Mouse (Mus musculus): ENCODE results near the gene Ccdc144b. TPM values are rescaled to one million over a fixed set of nuclear protein-coding genes. Genes with fewer than 3 reads are reported as not detected.

The Ccdc144b gene
- polyA plus RNA-seq, 1 experiment from 2014 or later, result not detected

DNA sequence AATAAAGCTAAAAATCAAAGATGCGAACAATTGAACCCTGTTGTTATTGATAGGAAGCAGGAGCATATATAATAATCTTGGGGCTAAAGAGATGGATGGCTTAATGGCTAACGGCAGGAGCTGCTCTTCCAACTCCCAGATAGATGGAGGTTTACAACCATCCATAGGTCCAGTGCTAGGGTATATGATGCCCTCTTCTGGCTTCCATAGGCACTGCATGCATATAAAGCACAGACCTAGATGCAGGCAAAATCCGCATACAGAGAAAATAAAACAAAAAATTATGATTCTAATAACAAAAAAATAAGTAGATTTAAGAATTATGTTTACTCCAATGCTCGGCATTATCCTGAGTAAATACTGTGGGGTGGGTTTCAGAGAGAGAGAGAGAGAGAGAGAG, 80.4 kb downstream of the Ccdc144b start:
- no peak overlapping the region for H3K9ac ChIP-seq (ENCODE audit: low read depth, low read length)
- 76% methylated on average over 4 of the region's 4 CpGs for WGBS
- H3K4me3 ChIP-seq (ENCODE audit: low read length), result no peak overlapping the region
- no peaks in the 10 kb centered on the region for H3K4me1 ChIP-seq (ENCODE audit: control insufficient read depth, insufficient read depth, low read length)
- no peak overlapping the region for H3K27ac ChIP-seq (ENCODE audit: low read depth, low read length)
- no peaks in the 10 kb centered on the region for H3K27me3 ChIP-seq (ENCODE audit: control insufficient read depth, insufficient read depth, low read length)
- H3K9me3 ChIP-seq (ENCODE audit: control insufficient read depth, low read length), result no peaks in the 10 kb centered on the region
- no peak overlapping the region for H3K4me2 ChIP-seq (replicated peaks; ENCODE audit: low read depth, low read length)
- H3K36me3 ChIP-seq (ENCODE audit: control insufficient read depth, insufficient read depth, low read length), result peaks cover 49% of the 10 kb centered on the region
- 0 out of 2 replicates have a peak, but pooled peaks have one; percentile 24 for ATAC-seq (ENCODE audit: low FRiP score, low TSS enrichment)

GRCm38 (mm10) chr3:35971149-35971548, 82.2 kb downstream of the Ccdc144b start:
- no peaks in the 10 kb centered on the region for H3K4me1 ChIP-seq (ENCODE audit: control insufficient read depth, insufficient read depth, low read length)
- 94% methylated on average over 12 of the region's 12 CpGs for WGBS
- H3K4me2 ChIP-seq (replicated peaks; ENCODE audit: low read depth, low read length), result no peak overlapping the region
- H3K4me3 ChIP-seq (ENCODE audit: low read length), result no peak overlapping the region
- H3K9ac ChIP-seq (ENCODE audit: low read depth, low read length), result no peak overlapping the region
- no peak overlapping the region for H3K27ac ChIP-seq (ENCODE audit: low read depth, low read length)
- H3K36me3 ChIP-seq (ENCODE audit: control insufficient read depth, insufficient read depth, low read length), result peaks cover 49% of the 10 kb centered on the region
- ATAC-seq (ENCODE audit: low FRiP score, low TSS enrichment), result no peak
- no peaks in the 10 kb centered on the region for H3K27me3 ChIP-seq (ENCODE audit: control insufficient read depth, insufficient read depth, low read length)
- no peaks in the 10 kb centered on the region for H3K9me3 ChIP-seq (ENCODE audit: control insufficient read depth, low read length)

DNA sequence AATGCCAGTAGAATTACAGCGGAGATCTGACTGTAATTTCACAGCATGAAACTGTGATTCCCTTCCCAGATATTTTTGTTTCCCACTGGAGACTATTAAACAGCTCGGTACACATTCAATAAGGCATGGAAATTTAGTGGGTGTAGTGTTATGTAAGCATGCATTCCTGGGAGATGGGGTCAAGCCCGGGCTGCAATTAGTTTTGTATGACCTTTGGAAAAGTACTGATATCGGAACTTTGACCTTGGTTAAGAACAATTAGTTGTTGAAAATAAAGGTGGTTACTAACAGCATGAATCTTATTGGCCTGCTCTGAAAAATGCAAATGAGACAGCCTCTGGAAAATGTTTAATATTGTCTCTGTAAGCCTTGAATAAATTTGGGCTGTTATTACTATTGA, 82.9 kb downstream of the Ccdc144b start:
- no peak for ATAC-seq (ENCODE audit: low FRiP score, low TSS enrichment)
- Histone ChIP-seq H3K4me1 (ENCODE audit: control insufficient read depth, insufficient read depth, low read length) (no peaks in the 10 kb centered on the region), H3K36me3 (ENCODE audit: control insufficient read depth, insufficient read depth, low read length) (peaks cover 49% of the 10 kb centered on the region), H3K27ac (ENCODE audit: low read depth, low read length) (no peak overlapping the region), H3K9me3 (ENCODE audit: control insufficient read depth, low read length) (no peaks in the 10 kb centered on the region), H3K27me3 (ENCODE audit: control insufficient read depth, insufficient read depth, low read length) (no peaks in the 10 kb centered on the region), H3K9ac (ENCODE audit: low read depth, low read length) (no peak overlapping the region), H3K4me2 (replicated peaks; ENCODE audit: low read depth, low read length) (no peak overlapping the region), H3K4me3 (ENCODE audit: low read length) (no peak overlapping the region)
- WGBS, result 91% methylated on average over 4 of the region's 4 CpGs

DNA sequence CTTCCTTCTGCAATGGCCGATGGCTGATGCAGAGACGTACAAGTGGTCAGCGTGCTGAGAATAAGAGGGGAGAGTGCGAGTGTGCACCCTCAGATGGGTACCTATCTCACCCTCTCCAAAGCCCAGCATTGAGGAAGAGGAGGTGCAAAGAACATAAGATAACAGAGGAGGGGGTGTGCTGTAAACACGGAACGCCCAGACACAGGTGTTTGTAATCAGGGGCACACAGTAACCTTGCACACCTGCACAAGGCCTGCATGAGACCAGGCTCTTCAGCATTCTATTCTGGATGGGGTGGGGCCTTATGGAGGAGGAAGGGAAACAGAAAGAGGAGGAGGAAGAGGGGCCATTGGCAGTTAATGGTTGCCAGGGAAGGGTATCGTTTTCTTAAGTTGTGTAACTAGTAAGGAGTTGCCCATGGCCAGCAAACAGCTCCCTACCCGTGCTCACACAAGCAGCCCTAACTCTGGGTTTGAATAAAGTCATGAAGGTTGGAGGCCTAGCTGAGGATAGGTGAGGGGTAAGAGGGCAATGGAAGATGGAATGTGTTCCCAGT, 85.9 kb downstream of the Ccdc144b start:
- 88% methylated on average over 8 of the region's 8 CpGs for WGBS
- Histone ChIP-seq H3K4me1 (ENCODE audit: control insufficient read depth, insufficient read depth, low read length) (no peaks in the 10 kb centered on the region), H3K27me3 (ENCODE audit: control insufficient read depth, insufficient read depth, low read length) (no peaks in the 10 kb centered on the region), H3K9ac (ENCODE audit: low read depth, low read length) (no peak overlapping the region), H3K36me3 (ENCODE audit: control insufficient read depth, insufficient read depth, low read length) (peaks cover 38% of the 10 kb centered on the region; the same call in 1 of the 2 replicates), H3K9me3 (ENCODE audit: control insufficient read depth, low read length) (no peaks in the 10 kb centered on the region), H3K4me3 (ENCODE audit: low read length) (no peak overlapping the region), H3K4me2 (replicated peaks; ENCODE audit: low read depth, low read length) (no peak overlapping the region), H3K27ac (ENCODE audit: low read depth, low read length) (no peak overlapping the region)
- no peak for ATAC-seq (ENCODE audit: low FRiP score, low TSS enrichment)

GRCm38 (mm10) chr3:35966493-35966892, 86.9 kb downstream of the Ccdc144b start:
- Histone ChIP-seq H3K36me3 (ENCODE audit: control insufficient read depth, insufficient read depth, low read length) (peaks cover 32% of the 10 kb centered on the region; the same call in 1 of the 2 replicates), H3K4me3 (ENCODE audit: low read length) (no peak overlapping the region), H3K27me3 (ENCODE audit: control insufficient read depth, insufficient read depth, low read length) (no peaks in the 10 kb centered on the region), H3K9me3 (ENCODE audit: control insufficient read depth, low read length) (no peaks in the 10 kb centered on the region), H3K4me1 (ENCODE audit: control insufficient read depth, insufficient read depth, low read length) (no peaks in the 10 kb centered on the region), H3K4me2 (replicated peaks; ENCODE audit: low read depth, low read length) (no peak overlapping the region), H3K27ac (ENCODE audit: low read depth, low read length) (no peak overlapping the region), H3K9ac (ENCODE audit: low read depth, low read length) (no peak overlapping the region)
- no peak for ATAC-seq (ENCODE audit: low FRiP score, low TSS enrichment)
- 92% methylated on average over 2 of the region's 2 CpGs for WGBS

- Histone ChIP-seq H3K4me2 (replicated peaks; ENCODE audit: low read depth, low read length) (no peak overlapping the region), H3K27ac (ENCODE audit: low read depth, low read length) (no peak overlapping the region), H3K4me1 (ENCODE audit: control insufficient read depth, insufficient read depth, low read length) (no peaks in the 10 kb centered on the region), H3K27me3 (ENCODE audit: control insufficient read depth, insufficient read depth, low read length) (no peaks in the 10 kb centered on the region), H3K4me3 (ENCODE audit: low read length) (no peak overlapping the region), H3K9ac (ENCODE audit: low read depth, low read length) (no peak overlapping the region), H3K36me3 (ENCODE audit: control insufficient read depth, insufficient read depth, low read length) (peaks cover 29% of the 10 kb centered on the region), H3K9me3 (ENCODE audit: control insufficient read depth, low read length) (no peaks in the 10 kb centered on the region)
- 88% methylated on average over 4 of the region's 4 CpGs for WGBS
- no peak for ATAC-seq (ENCODE audit: low FRiP score, low TSS enrichment)
Observed at GRCm38 (mm10) chr3:35964928-35965327, 88.4 kb downstream of the Ccdc144b start.

GRCm38 (mm10) chr3:35963921-35964320, 89.4 kb downstream of the Ccdc144b start:
- no peak overlapping the region for H3K9ac ChIP-seq (ENCODE audit: low read depth, low read length)
- peaks cover 29% of the 10 kb centered on the region for H3K36me3 ChIP-seq (ENCODE audit: control insufficient read depth, insufficient read depth, low read length)
- WGBS, result 96% methylated on average over 5 of the region's 5 CpGs
- H3K4me1 ChIP-seq (ENCODE audit: control insufficient read depth, insufficient read depth, low read length), result no peaks in the 10 kb centered on the region
- H3K27me3 ChIP-seq (ENCODE audit: control insufficient read depth, insufficient read depth, low read length), result no peaks in the 10 kb centered on the region
- no peaks in the 10 kb centered on the region for H3K9me3 ChIP-seq (ENCODE audit: control insufficient read depth, low read length)
- no peak for ATAC-seq (ENCODE audit: low FRiP score, low TSS enrichment)
- H3K4me3 ChIP-seq (ENCODE audit: low read length), result no peak overlapping the region
- no peak overlapping the region for H3K4me2 ChIP-seq (replicated peaks; ENCODE audit: low read depth, low read length)
- no peak overlapping the region for H3K27ac ChIP-seq (ENCODE audit: low read depth, low read length)

GRCm38 (mm10) chr3:35963401-35963800, 89.9 kb downstream of the Ccdc144b start:
- ATAC-seq (ENCODE audit: low FRiP score, low TSS enrichment), result no peak
- no peak overlapping the region for H3K27ac ChIP-seq (ENCODE audit: low read depth, low read length)
- no peak overlapping the region for H3K4me2 ChIP-seq (replicated peaks; ENCODE audit: low read depth, low read length)
- no peak overlapping the region for H3K4me3 ChIP-seq (ENCODE audit: low read length)
- peaks cover 27% of the 10 kb centered on the region for H3K36me3 ChIP-seq (ENCODE audit: control insufficient read depth, insufficient read depth, low read length)
- H3K9me3 ChIP-seq (ENCODE audit: control insufficient read depth, low read length), result no peaks in the 10 kb centered on the region
- H3K27me3 ChIP-seq (ENCODE audit: control insufficient read depth, insufficient read depth, low read length), result no peaks in the 10 kb centered on the region
- H3K4me1 ChIP-seq (ENCODE audit: control insufficient read depth, insufficient read depth, low read length), result no peaks in the 10 kb centered on the region
- WGBS, result 91% methylated on average over 4 of the region's 4 CpGs
- H3K9ac ChIP-seq (ENCODE audit: low read depth, low read length), result no peak overlapping the region

DNA sequence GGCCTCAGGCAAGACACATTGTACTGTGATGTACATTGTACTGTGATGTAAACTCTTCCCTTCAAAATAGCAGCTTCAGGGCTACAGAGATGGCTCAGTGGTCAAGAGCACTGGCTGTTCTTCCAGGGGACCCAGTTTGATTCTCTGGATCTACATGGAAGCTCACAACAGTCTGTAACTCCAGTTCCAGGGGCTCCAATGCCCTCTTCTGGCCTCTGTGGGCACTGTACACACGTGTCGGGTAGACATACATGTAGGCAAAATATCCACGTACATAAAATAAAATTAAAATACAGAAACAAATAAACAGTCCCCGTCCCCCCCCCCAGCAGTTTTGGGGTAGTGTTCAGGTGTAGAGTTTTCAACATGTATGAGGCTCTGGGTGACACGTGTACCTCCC, 90.4 kb downstream of the Ccdc144b start:
- Histone ChIP-seq H3K36me3 (ENCODE audit: control insufficient read depth, insufficient read depth, low read length) (peaks cover 27% of the 10 kb centered on the region), H3K27me3 (ENCODE audit: control insufficient read depth, insufficient read depth, low read length) (no peaks in the 10 kb centered on the region), H3K9me3 (ENCODE audit: control insufficient read depth, low read length) (no peaks in the 10 kb centered on the region), H3K4me1 (ENCODE audit: control insufficient read depth, insufficient read depth, low read length) (no peaks in the 10 kb centered on the region), H3K4me2 (replicated peaks; ENCODE audit: low read depth, low read length) (no peak overlapping the region), H3K4me3 (ENCODE audit: low read length) (no peak overlapping the region), H3K27ac (ENCODE audit: low read depth, low read length) (no peak overlapping the region), H3K9ac (ENCODE audit: low read depth, low read length) (no peak overlapping the region)
- no peak for ATAC-seq (ENCODE audit: low FRiP score, low TSS enrichment)
- WGBS, result 94% methylated on average over 5 of the region's 5 CpGs

All from kidney, embryonic 14.5 days (tissue).